19 mouse cellular contexts compared by ENCODE assay signal in the genomic region with DNA sequence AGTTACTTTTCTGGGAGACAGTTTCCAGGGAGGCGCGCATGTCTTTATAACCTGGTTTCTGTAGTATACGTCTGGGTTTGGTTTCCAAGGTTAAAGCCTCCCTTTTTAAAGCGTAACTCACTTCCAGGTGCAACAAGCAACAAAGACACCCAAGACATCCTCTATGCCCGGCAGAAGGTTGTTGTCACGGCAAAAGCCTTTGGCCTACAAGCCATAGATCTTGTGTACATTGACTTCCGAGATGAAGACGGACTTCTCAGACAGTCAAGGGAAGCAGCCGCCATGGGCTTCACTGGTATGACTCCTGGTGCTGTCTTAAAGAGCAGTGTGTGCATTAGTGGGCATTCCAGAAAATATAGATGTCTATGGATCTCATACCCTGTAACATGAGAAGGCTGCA.
"Had no signal": no experiment of that assay in that cellular context is flagged by ENCODE, and none has a peak within 500 bp of the region (broad histone marks: within the 10 kb centered on the region; RNA-seq: fewer than 3 reads in every experiment).

No protein-coding gene starts in this region.

- H3K4me2 ChIP-seq: kidney, embryonic 15.5 days; liver, embryonic 13.5 days; midbrain, embryonic 11.5 days; neural tube, embryonic 12.5 days; neural tube, embryonic 15.5 days had no signal

- H3K9me3 ChIP-seq: kidney, embryonic 15.5 days; liver, embryonic 13.5 days; neural tube, embryonic 12.5 days; neural tube, embryonic 15.5 days had no signal

- H3K27me3 ChIP-seq: liver, embryonic 13.5 days had no signal

- H3K36me3 ChIP-seq: kidney, embryonic 15.5 days; liver, embryonic 13.5 days; neural tube, embryonic 12.5 days; neural tube, embryonic 15.5 days had no signal

- DNase-seq: kidney, postnatal 10 days; kidney, postnatal 36 days; layer of hippocampus, postnatal 36 days; liver, embryonic 13.5 days; lung, adult 2 months; lung, postnatal 14 days; lung, postnatal 4 days; right cerebral cortex, adult 18-20 months; right cerebral cortex, postnatal 14 days; right cerebral cortex, postnatal 4 days; thymus, adult 2 months; thymus, postnatal 14 days; thymus, postnatal 4 days had no signal

- H3K9ac ChIP-seq: kidney, embryonic 15.5 days; liver, embryonic 13.5 days; neural tube, embryonic 12.5 days; neural tube, embryonic 15.5 days had no signal

- H3K4me1 ChIP-seq: liver, embryonic 13.5 days had no signal

- H3K27ac ChIP-seq: kidney, embryonic 15.5 days; left cerebral cortex, adult 2 months; liver, embryonic 13.5 days; neural tube, embryonic 12.5 days; neural tube, embryonic 15.5 days; stomach, postnatal 0 days had no signal

- H3K4me3 ChIP-seq: kidney, embryonic 15.5 days; left cerebral cortex, adult 2 months; liver, embryonic 13.5 days; neural tube, embryonic 12.5 days; neural tube, embryonic 15.5 days had no signal
